Mouse (Mus musculus) liver, adult 2 months (tissue): ENCODE results near the gene Clic4.
A peak's percentile ranks its signal among the peaks of the same experiment; 100 is the strongest.

Experiments
- CTCF ChIP-seq: fragments of 200-500 bp; IDR thresholded peaks from 2 replicates; pipeline ENCODE4 v1.5.1; 2011; ENCODE audit warnings: low read depth, low read length, control low read depth
- POLR2A ChIP-seq: fragments of 200-500 bp; IDR thresholded peaks from 2 replicates; pipeline ENCODE4 v1.6.1; 2011; ENCODE audit warnings: low read length, control low read depth; ENCODE audit not compliant: insufficient read depth; ENCODE audit errors: extremely low read depth

- TF ChIP-seq CTCF = peak; percentile 45
- no peak for TF ChIP-seq POLR2A
Measured at GRCm38 (mm10) chr4:135283875-135284274, 11.3 kb upstream of the Clic4 start.
